Mouse (Mus musculus) lung, adult 18-20 months (tissue): ENCODE results near the gene Gm4131.

ENCODE experiments used
- DNase-seq, 2 experiments: peaks; one replicate each; pipeline ENCODE4 v3.0.0; 2022; ENCODE audit warnings: mixed read lengths in 2 of 2

The Gm4131 gene

GRCm38 (mm10) chr14:62546746-62547145, 20.0 kb downstream of the Gm4131 start:
- DNase-seq, result no peak

GRCm38 (mm10) chr14:62546296-62546695, 20.4 kb downstream of the Gm4131 start:
- no peak for DNase-seq

- no peak for DNase-seq
These were observed 25.0 kb downstream of the Gm4131 start for GRCm38 (mm10) chr14:62541751-62542150.

GRCm38 (mm10) chr14:62539834-62540233, 26.9 kb downstream of the Gm4131 start:
- no peak for DNase-seq

- DNase-seq, result no peak
These were observed 29.7 kb downstream of the Gm4131 start for GRCm38 (mm10) chr14:62536988-62537387.

- DNase-seq, result no peak
These were observed 30.6 kb downstream of the Gm4131 start for GRCm38 (mm10) chr14:62536127-62536526.

GRCm38 (mm10) chr14:62530951-62531350, 35.8 kb downstream of the Gm4131 start:
- no peak for DNase-seq

- no peak for DNase-seq
These were observed 53.9 kb downstream of the Gm4131 start for GRCm38 (mm10) chr14:62512845-62513244.

- DNase-seq, result peak; percentile 15 to 19
These were observed 57.4 kb downstream of the Gm4131 start for GRCm38 (mm10) chr14:62509350-62509749.

- no peak for DNase-seq
These were observed 60.5 kb downstream of the Gm4131 start for GRCm38 (mm10) chr14:62506261-62506660.

- no peak for DNase-seq
These were observed 69.3 kb downstream of the Gm4131 start for GRCm38 (mm10) chr14:62497391-62497790.

- DNase-seq, result no peak
These were observed 70.2 kb downstream of the Gm4131 start for GRCm38 (mm10) chr14:62496501-62496900.

- no peak for DNase-seq
These were observed 73.3 kb downstream of the Gm4131 start for GRCm38 (mm10) chr14:62493456-62493855.

GRCm38 (mm10) chr14:62492196-62492850, 74.4 kb downstream of the Gm4131 start:
- DNase-seq, result peak; percentile 71

- no peak for DNase-seq
These were observed 78.5 kb downstream of the Gm4131 start for GRCm38 (mm10) chr14:62488270-62488669.

GRCm38 (mm10) chr14:62481381-62481780, 85.3 kb downstream of the Gm4131 start:
- DNase-seq, result no peak

GRCm38 (mm10) chr14:62479395-62479794, 87.3 kb downstream of the Gm4131 start:
- DNase-seq, result no peak

- DNase-seq, result no peak
These were observed 92.2 kb downstream of the Gm4131 start for GRCm38 (mm10) chr14:62474481-62474880.

- no peak for DNase-seq
These were observed 94.7 kb downstream of the Gm4131 start for GRCm38 (mm10) chr14:62472061-62472460.

GRCm38 (mm10) chr14:62468753-62469125, 98.0 kb downstream of the Gm4131 start:
- no peak for DNase-seq

- DNase-seq, result no peak
These were observed 98.5 kb downstream of the Gm4131 start for GRCm38 (mm10) chr14:62468119-62468752.

GRCm38 (mm10) chr14:62464966-62465365, 101.8 kb downstream of the Gm4131 start:
- no peak for DNase-seq

GRCm38 (mm10) chr14:62459541-62459940, 107.2 kb downstream of the Gm4131 start:
- DNase-seq, result no peak

- peak; percentile 68 to 75 for DNase-seq
These were observed 109.1 kb downstream of the Gm4131 start for GRCm38 (mm10) chr14:62457420-62458181.
